Mouse (Mus musculus) spleen, adult 2 months (tissue): ENCODE measurements at regions not wholly inside any gene's neighbourhood (a gene's known extent, or its start where the extent isn't known, plus 50 kb on each side); places are given as distances from the start of the nearest gene placed in this dataset.

Source experiments
- CTCF ChIP-seq: fragments of 200-500 bp; IDR thresholded peaks from 2 replicates; pipeline ENCODE4 v1.5.1; 2011; ENCODE audit warnings: mild to moderate bottlenecking, inconsistent platforms; ENCODE audit not compliant: insufficient read depth, insufficient read length, insufficient replicate concordance; ENCODE audit errors: extremely low read depth
- POLR2A ChIP-seq: fragments of 200-500 bp; IDR thresholded peaks from 2 replicates; pipeline ENCODE4 v1.6.1; 2011; ENCODE audit warnings: low read depth, low read length, inconsistent platforms

DNA sequence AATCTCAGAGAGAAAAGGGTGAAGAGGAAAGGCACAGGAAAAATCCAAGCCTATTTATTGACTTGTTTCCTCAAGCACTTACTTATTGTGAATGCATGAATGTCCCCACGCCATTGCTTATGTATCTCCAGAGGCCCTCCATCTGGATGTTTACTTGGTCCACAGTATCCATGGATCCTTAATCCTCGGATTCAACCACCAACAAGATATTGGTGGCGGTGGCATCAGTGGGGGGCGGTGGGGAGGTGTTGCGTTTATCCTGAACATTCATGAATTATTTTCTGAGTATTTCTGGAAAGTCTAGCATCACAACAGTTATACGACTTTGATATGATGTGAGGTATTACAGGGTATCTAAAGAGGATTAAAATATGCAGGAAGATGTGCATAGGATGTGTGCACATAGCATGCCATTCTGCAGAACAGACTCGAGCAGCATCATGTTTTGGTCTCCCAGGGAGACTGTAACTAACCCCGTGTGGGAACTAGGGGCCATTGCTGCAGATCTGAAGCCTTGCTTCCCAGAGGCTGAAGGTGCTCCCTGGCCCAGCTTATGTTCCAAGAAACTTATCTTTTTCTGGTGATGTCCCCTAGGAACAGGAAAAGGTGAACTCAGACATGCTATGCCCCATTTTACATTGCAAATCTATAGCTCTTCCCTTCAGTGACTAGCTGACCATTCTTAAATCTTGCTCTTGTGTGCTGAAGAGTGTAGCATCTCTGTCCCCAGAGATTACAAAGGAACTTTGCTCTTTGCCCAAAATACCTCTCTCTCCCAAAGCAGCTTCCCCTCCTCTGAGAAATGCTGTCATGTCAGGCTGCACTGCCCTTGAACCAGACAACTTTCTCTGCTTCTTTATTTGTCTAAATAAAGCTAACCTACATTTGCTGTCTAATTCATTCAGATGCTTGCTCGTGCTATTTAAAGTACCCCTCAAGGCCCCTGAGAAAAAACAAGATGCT lies 75.0 kb upstream of the Mkln1 start:
- no peak for TF ChIP-seq CTCF
- TF ChIP-seq POLR2A = no peak
